Mouse (Mus musculus) liver, adult 2 months (tissue): Measurements from ENCODE around the gene Meis1. TPM values are rescaled to one million over a fixed set of nuclear protein-coding genes. Genes with fewer than 3 reads are reported as not detected.

ENCODE experiments used
- DNase-seq: peaks from one replicate; pipeline ENCODE4 v3.0.0-alpha.2; 2011; ENCODE audit warnings: low read depth, low spot score; ENCODE audit errors: extremely low read depth
- H3K27ac ChIP-seq: fragments of 200-500 bp; replicated peaks from 2 replicates; pipeline ENCODE4 v1.5.1; 2012; ENCODE audit warnings: low read depth, mild to moderate bottlenecking, control low read depth, inconsistent platforms, low read length; ENCODE audit not compliant: insufficient read depth
- H3K27me3 ChIP-seq: fragments of 200-500 bp; 2 replicates; pipeline ENCODE4 v1.6.1; 2012; ENCODE audit warnings: mild to moderate bottlenecking, moderate library complexity, low read length, inconsistent platforms; ENCODE audit not compliant: control insufficient read depth, insufficient read depth
- H3K36me3 ChIP-seq: fragments of 200-500 bp; 2 replicates; pipeline ENCODE4 v1.6.1; 2012; ENCODE audit warnings: low read length, inconsistent platforms; ENCODE audit not compliant: control insufficient read depth, insufficient read depth
- H3K4me1 ChIP-seq: fragments of 200-500 bp; 2 replicates; pipeline ENCODE4 v1.6.1; 2011; ENCODE audit warnings: low read length; ENCODE audit not compliant: control insufficient read depth, insufficient read depth
- H3K4me3 ChIP-seq: fragments of 200-500 bp; 2 replicates; pipeline ENCODE4 v1.5.1; 2011; ENCODE audit warnings: low read depth, mild to moderate bottlenecking, control low read depth, low read length, moderate library complexity; ENCODE audit not compliant: insufficient read depth
- H3K79me2 ChIP-seq: fragments of 200-500 bp; 2 replicates; pipeline ENCODE4 v1.6.1; 2012; ENCODE audit warnings: inconsistent platforms, mild to moderate bottlenecking, low read length, moderate library complexity; ENCODE audit not compliant: control insufficient read depth, insufficient read depth
- H3K9ac ChIP-seq: fragments of 200-500 bp; 2 replicates; pipeline ENCODE4 v1.6.1; 2012; ENCODE audit warnings: low read depth, mild to moderate bottlenecking, control low read depth, inconsistent platforms, low read length
- CTCF ChIP-seq: fragments of 200-500 bp; IDR thresholded peaks from 2 replicates; pipeline ENCODE4 v1.5.1; 2011; ENCODE audit warnings: low read depth, low read length, control low read depth
- POLR2A ChIP-seq: fragments of 200-500 bp; IDR thresholded peaks from 2 replicates; pipeline ENCODE4 v1.6.1; 2011; ENCODE audit warnings: low read length, control low read depth; ENCODE audit not compliant: insufficient read depth; ENCODE audit errors: extremely low read depth
- whole genome bisulfite sequencing: fragments of 180-500 bp; shearing (Covaris S2); methylation state at CpG from one replicate; pipeline ENCODE4 v1.1.7; 2018; 5-methylcytosine and 5-hydroxymethylcytosine counted together
- polyA plus RNA-seq: library from polyadenylated mRNA; depleted of rRNA; stranded (reverse); fragments of >200 nt; gene quantifications from 2 replicates; pipeline ENCODE4 v1.2.3, GENCODE M21; 2012
- total RNA-seq: library from RNA; depleted of rRNA; stranded (reverse); fragments of >200 nt; gene quantifications from 2 replicates; pipeline ENCODE4 v1.2.3, GENCODE M21; 2014

Meis1 gene
- total and polyA plus RNA-seq, 2 experiments, result 2.5 to 6.1 TPM

- Histone ChIP-seq H3K4me3 (no peak overlapping the region), H3K4me1 (peaks cover 8% of the 10 kb centered on the region), H3K9ac (no peak overlapping the region), H3K79me2 (no peaks in the 10 kb centered on the region), H3K27me3 (peaks cover 27% of the 10 kb centered on the region), H3K27ac (no peak overlapping the region), H3K36me3 (no peaks in the 10 kb centered on the region)
- 14% methylated on average over 27 of the region's 27 CpGs for WGBS
- TF ChIP-seq CTCF (no peak), POLR2A (no peak)
- no peak for DNase-seq
These were observed 143.5 kb downstream of the Meis1 start for GRCm38 (mm10) chr11:18875001-18875902.

- Histone ChIP-seq H3K27me3 (peaks cover 30% of the 10 kb centered on the region), H3K9ac (no peak overlapping the region), H3K27ac (no peak overlapping the region), H3K4me3 (no peak overlapping the region), H3K36me3 (no peaks in the 10 kb centered on the region), H3K79me2 (no peaks in the 10 kb centered on the region), H3K4me1 (peaks cover 8% of the 10 kb centered on the region)
- DNase-seq, result no peak
- WGBS, result 11% methylated on average over 18 of the region's 18 CpGs
- TF ChIP-seq POLR2A (no peak), CTCF (no peak)
These were observed 144.3 kb downstream of the Meis1 start for GRCm38 (mm10) chr11:18874278-18875000.

GRCm38 (mm10) chr11:18873451-18874277, 145.1 kb downstream of the Meis1 start:
- WGBS, result 27% methylated on average over 9 of the region's 9 CpGs
- Histone ChIP-seq H3K27me3 (peaks cover 30% of the 10 kb centered on the region), H3K4me1 (peaks cover 8% of the 10 kb centered on the region), H3K36me3 (no peaks in the 10 kb centered on the region), H3K79me2 (no peaks in the 10 kb centered on the region), H3K4me3 (no peak overlapping the region), H3K9ac (no peak overlapping the region), H3K27ac (no peak overlapping the region)
- no peak for DNase-seq
- TF ChIP-seq POLR2A (no peak), CTCF (no peak)

GRCm38 (mm10) chr11:18872793-18873192, 146.0 kb downstream of the Meis1 start:
- peaks cover 30% of the 10 kb centered on the region for H3K27me3 ChIP-seq
- peaks cover 8% of the 10 kb centered on the region for H3K4me1 ChIP-seq
- 37% methylated on average over 3 of the region's 3 CpGs for WGBS
- TF ChIP-seq CTCF (no peak), POLR2A (no peak)
- no peak overlapping the region for H3K27ac ChIP-seq
- H3K9ac ChIP-seq, result no peak overlapping the region
- H3K4me3 ChIP-seq, result no peak overlapping the region
- H3K36me3 ChIP-seq, result no peaks in the 10 kb centered on the region
- DNase-seq, result no peak
- no peaks in the 10 kb centered on the region for H3K79me2 ChIP-seq

GRCm38 (mm10) chr11:18872118-18872751, 146.6 kb downstream of the Meis1 start:
- Histone ChIP-seq H3K4me3 (no peak overlapping the region), H3K4me1 (peaks cover 8% of the 10 kb centered on the region), H3K36me3 (no peaks in the 10 kb centered on the region), H3K27me3 (peaks cover 30% of the 10 kb centered on the region), H3K79me2 (no peaks in the 10 kb centered on the region), H3K9ac (no peak overlapping the region), H3K27ac (no peak overlapping the region)
- WGBS, result 20% methylated on average over 12 of the region's 12 CpGs
- no peak for DNase-seq
- TF ChIP-seq POLR2A (no peak), CTCF (no peak)
